Mouse (Mus musculus): ENCODE results near the gene Tbc1d14. TPM values are rescaled to one million over a fixed set of nuclear protein-coding genes. Genes with fewer than 3 reads are reported as not detected.

The Tbc1d14 gene
- polyA plus RNA-seq, 1 experiment from 2014 or later = 81.0 TPM

DNA sequence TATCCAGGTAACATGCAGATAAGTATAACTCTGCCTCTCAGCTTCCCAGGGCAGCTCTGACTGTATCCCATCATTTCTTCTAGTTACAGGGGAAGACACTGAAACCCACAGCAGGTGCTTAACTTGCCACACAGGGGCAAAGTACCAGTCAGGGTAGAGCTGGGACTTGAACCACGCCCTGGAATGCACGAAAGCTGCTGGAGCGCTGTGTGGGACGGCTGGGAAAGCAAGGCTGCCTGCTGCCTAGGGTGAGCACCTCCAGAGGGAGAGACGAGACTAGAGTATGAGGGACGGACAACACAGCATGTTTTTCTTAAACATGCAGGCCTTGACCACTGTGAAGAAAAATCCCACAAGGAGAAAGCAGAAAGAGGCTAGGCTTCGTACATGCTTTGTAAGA, 87.8 kb downstream of the Tbc1d14 start:
- 93% methylated on average over 7 of the region's 7 CpGs for WGBS

GRCm38 (mm10) chr5:36494709-36495108, 98.4 kb downstream of the Tbc1d14 start:
- Histone ChIP-seq H3K4me1 (ENCODE audit: control insufficient read depth, insufficient read depth, low read length) (no peaks in the 10 kb centered on the region), H3K4me3 (replicated peaks; ENCODE audit: low read depth, low read length) (no peak overlapping the region), H3K4me2 (ENCODE audit: low read length) (no peak overlapping the region), H3K9me3 (ENCODE audit: control insufficient read depth, low read length) (no peaks in the 10 kb centered on the region), H3K36me3 (ENCODE audit: control insufficient read depth, insufficient read depth, low read length) (peaks cover 73% of the 10 kb centered on the region), H3K27ac (replicated peaks; ENCODE audit: low read depth, low read length) (no peak overlapping the region), H3K27me3 (ENCODE audit: control insufficient read depth, insufficient read depth, low read length) (no peaks in the 10 kb centered on the region), H3K9ac (replicated peaks; ENCODE audit: low read length) (no peak overlapping the region)
- 95% methylated on average over 9 of the region's 9 CpGs for WGBS
- DNase-seq (no peak), ATAC-seq (ENCODE audit: low FRiP score, low TSS enrichment) (no peak)

More for the DNA sequence above, 87.8 kb downstream of the Tbc1d14 start:
- no peaks in the 10 kb centered on the region for H3K4me1 ChIP-seq (ENCODE audit: control insufficient read depth, insufficient read depth, low read length)
- H3K27me3 ChIP-seq (ENCODE audit: control insufficient read depth, insufficient read depth, low read length) = no peaks in the 10 kb centered on the region
- no peak overlapping the region for H3K9ac ChIP-seq (replicated peaks; ENCODE audit: low read length)
- H3K4me3 ChIP-seq (replicated peaks; ENCODE audit: low read depth, low read length) = no peak overlapping the region
- H3K9me3 ChIP-seq (ENCODE audit: control insufficient read depth, low read length) = no peaks in the 10 kb centered on the region
- ATAC-seq (ENCODE audit: low FRiP score, low TSS enrichment) = no peak
- no peak overlapping the region for H3K27ac ChIP-seq (replicated peaks; ENCODE audit: low read depth, low read length)
- H3K4me2 ChIP-seq (ENCODE audit: low read length) = no peak overlapping the region
- DNase-seq = no peak
- peaks cover 91% of the 10 kb centered on the region for H3K36me3 ChIP-seq (ENCODE audit: control insufficient read depth, insufficient read depth, low read length)

DNA sequence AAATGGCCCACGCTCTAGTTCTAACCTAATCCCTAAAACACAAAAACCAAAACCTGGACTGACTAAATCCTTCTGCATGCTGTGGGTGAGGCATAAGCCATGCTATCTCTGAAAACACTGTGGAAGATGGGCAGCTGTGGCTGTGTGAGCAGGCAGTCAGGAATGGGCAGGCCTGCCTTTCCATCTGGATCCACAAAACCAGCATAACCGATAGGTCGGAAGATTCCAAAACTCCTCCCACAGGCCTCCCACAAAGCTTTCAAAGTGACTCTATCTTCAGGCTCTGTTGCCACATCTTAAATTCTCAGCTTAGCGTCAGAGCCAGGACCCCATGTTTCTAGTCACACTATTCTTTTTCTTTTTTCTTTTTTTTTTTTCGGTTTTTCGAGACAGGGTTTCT, 99.2 kb downstream of the Tbc1d14 start:
- 93% methylated on average over 6 of the region's 6 CpGs for whole genome bisulfite sequencing
- H3K4me3 ChIP-seq (replicated peaks; ENCODE audit: low read depth, low read length) = no peak overlapping the region
- no peak overlapping the region for H3K4me2 ChIP-seq (ENCODE audit: low read length)
- ATAC-seq (ENCODE audit: low FRiP score, low TSS enrichment) (no peak), DNase-seq (no peak)
- peaks cover 69% of the 10 kb centered on the region for H3K36me3 ChIP-seq (ENCODE audit: control insufficient read depth, insufficient read depth, low read length)
- H3K9me3 ChIP-seq (ENCODE audit: control insufficient read depth, low read length) = no peaks in the 10 kb centered on the region
- no peak overlapping the region for H3K9ac ChIP-seq (replicated peaks; ENCODE audit: low read length)
- no peak overlapping the region for H3K27ac ChIP-seq (replicated peaks; ENCODE audit: low read depth, low read length)
- H3K4me1 ChIP-seq (ENCODE audit: control insufficient read depth, insufficient read depth, low read length) = no peaks in the 10 kb centered on the region
- H3K27me3 ChIP-seq (ENCODE audit: control insufficient read depth, insufficient read depth, low read length) = no peaks in the 10 kb centered on the region

- Histone ChIP-seq H3K9ac (replicated peaks; ENCODE audit: low read length) (no peak overlapping the region), H3K4me3 (replicated peaks; ENCODE audit: low read depth, low read length) (no peak overlapping the region), H3K36me3 (ENCODE audit: control insufficient read depth, insufficient read depth, low read length) (peaks cover 34% of the 10 kb centered on the region), H3K27me3 (ENCODE audit: control insufficient read depth, insufficient read depth, low read length) (no peaks in the 10 kb centered on the region), H3K9me3 (ENCODE audit: control insufficient read depth, low read length) (no peaks in the 10 kb centered on the region), H3K4me1 (ENCODE audit: control insufficient read depth, insufficient read depth, low read length) (peaks cover 6% of the 10 kb centered on the region), H3K27ac (replicated peaks; ENCODE audit: low read depth, low read length) (no peak overlapping the region), H3K4me2 (ENCODE audit: low read length) (no peak overlapping the region)
- DNase-seq (peak; percentile 75), ATAC-seq (ENCODE audit: low FRiP score, low TSS enrichment) (no peak)
- WGBS = 56% methylated on average over 2 of the region's 2 CpGs
Measured at GRCm38 (mm10) chr5:36489225-36489624, 103.9 kb downstream of the Tbc1d14 start.

DNA sequence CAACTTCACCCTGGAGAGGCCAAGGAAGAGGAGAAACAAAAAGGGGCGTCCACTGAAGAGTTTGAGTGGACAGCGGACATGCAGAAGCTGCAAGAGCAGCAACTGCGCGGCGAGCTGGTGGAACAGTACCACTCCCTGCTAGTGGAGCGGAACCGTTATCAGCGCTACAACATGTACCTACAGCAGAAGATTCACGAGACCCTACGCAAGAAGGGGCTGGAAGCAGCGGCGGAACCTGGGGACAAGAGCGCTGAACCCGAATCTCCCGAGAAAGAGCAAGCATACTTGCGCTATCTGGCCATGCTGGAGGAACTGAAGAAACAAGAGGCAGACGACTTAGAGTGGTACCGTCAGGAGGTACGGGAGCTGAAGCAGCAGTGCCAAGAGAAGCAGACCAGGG, 107.8 kb downstream of the Tbc1d14 start:
- Histone ChIP-seq H3K9me3 (ENCODE audit: control insufficient read depth, low read length) (no peaks in the 10 kb centered on the region), H3K36me3 (ENCODE audit: control insufficient read depth, insufficient read depth, low read length) (no peaks in the 10 kb centered on the region; the same call in 1 of the 2 replicates), H3K4me3 (replicated peaks; ENCODE audit: low read depth, low read length) (peak overlapping the region; percentile 63), H3K27ac (replicated peaks; ENCODE audit: low read depth, low read length) (no peak overlapping the region), H3K9ac (replicated peaks; ENCODE audit: low read length) (no peak overlapping the region), H3K27me3 (ENCODE audit: control insufficient read depth, insufficient read depth, low read length) (no peaks in the 10 kb centered on the region), H3K4me2 (ENCODE audit: low read length) (peak overlapping the region; percentile 96), H3K4me1 (ENCODE audit: control insufficient read depth, insufficient read depth, low read length) (peaks cover 26% of the 10 kb centered on the region)
- 45% methylated on average over 19 of the region's 19 CpGs for WGBS
- DNase-seq (no peak), ATAC-seq (ENCODE audit: low FRiP score, low TSS enrichment) (no peak)

GRCm38 (mm10) chr5:36484171-36484990, 108.7 kb downstream of the Tbc1d14 start, which contains the start of the genes Tada2b and Ccdc96:
TSS of gene Tada2b (minus strand) at chr5:36484285.
TSS of gene Ccdc96 (plus strand) at chr5:36484588.
- peaks cover 29% of the 10 kb centered on the region for H3K4me1 ChIP-seq (ENCODE audit: control insufficient read depth, insufficient read depth, low read length)
- peak within 1 kb of the TSS; percentile 91 for H3K4me3 ChIP-seq (replicated peaks; ENCODE audit: low read depth, low read length)
- under 1% methylated on average over 97 of the region's 97 CpGs for WGBS
- peak within 1 kb of the TSS; percentile 83 for H3K27ac ChIP-seq (replicated peaks; ENCODE audit: low read depth, low read length)
- no peaks in the 10 kb centered on the region; the same call in 1 of the 2 replicates for H3K36me3 ChIP-seq (ENCODE audit: control insufficient read depth, insufficient read depth, low read length)
- H3K4me2 ChIP-seq (ENCODE audit: low read length) = peak within 1 kb of the TSS; percentile 96
- peak within 1 kb of the TSS; percentile 86 for H3K9ac ChIP-seq (replicated peaks; ENCODE audit: low read length)
- ATAC-seq (ENCODE audit: low FRiP score, low TSS enrichment) = peak; percentile 99
- H3K27me3 ChIP-seq (ENCODE audit: control insufficient read depth, insufficient read depth, low read length) = no peaks in the 10 kb centered on the region
- peak; percentile 100 for DNase-seq
- no peaks in the 10 kb centered on the region for H3K9me3 ChIP-seq (ENCODE audit: control insufficient read depth, low read length)

DNA sequence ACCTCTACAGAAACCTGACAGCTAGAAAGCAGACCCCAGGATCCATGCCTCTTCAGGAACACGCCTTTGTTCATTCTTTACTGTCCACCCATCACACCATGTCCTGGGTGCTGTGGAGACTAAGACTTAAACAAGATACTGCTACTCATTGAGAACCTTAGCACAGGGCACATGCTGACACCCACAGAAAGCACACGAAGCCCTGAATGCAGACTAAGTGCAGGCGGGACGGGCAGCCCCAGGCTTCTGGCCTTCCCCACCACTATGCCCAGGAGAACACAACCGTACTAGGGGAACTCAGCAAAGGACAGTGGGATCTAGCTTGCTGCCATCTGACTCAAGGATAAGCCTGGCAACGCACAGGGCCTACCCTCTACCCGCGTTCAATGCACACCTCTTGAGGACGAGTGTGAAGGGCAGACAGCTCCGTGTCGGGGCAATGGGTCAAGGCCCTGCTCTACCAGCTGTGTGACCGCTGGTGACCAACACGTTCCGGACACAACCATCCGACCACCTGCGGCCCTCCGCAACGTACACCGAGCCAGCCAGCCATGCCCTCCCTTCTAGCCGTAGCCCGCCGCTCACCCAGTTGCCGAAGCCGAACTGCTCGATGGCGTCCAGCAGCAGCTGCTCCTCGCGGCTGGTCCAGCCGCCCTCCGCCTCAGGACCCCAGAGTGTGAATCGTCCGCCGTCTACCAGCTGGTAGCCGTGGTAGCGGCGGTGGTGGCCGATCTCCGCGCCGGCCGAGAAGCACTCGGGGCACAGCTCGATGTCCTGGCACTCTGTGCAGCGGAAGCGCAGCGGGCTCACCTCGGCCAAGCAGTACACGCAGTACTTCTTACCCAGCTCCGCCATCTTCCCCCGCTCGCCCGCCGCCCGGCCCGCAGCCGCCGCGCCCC, 109.6 kb downstream of the Tbc1d14 start:
- H3K4me1 ChIP-seq (ENCODE audit: control insufficient read depth, insufficient read depth, low read length) = peaks cover 30% of the 10 kb centered on the region
- no peak for DNase-seq
- H3K4me2 ChIP-seq (ENCODE audit: low read length) = peak overlapping the region; percentile 94
- under 1% methylated on average over 58 of the region's 58 CpGs for WGBS
- H3K9ac ChIP-seq (replicated peaks; ENCODE audit: low read length) = peak overlapping the region; percentile 86
- H3K4me3 ChIP-seq (replicated peaks; ENCODE audit: low read depth, low read length) = peak overlapping the region; percentile 91
- peak; percentile 55 for ATAC-seq (ENCODE audit: low FRiP score, low TSS enrichment)
- no peaks in the 10 kb centered on the region for H3K27me3 ChIP-seq (ENCODE audit: control insufficient read depth, insufficient read depth, low read length)
- H3K27ac ChIP-seq (replicated peaks; ENCODE audit: low read depth, low read length) = peak overlapping the region; percentile 83
- no peaks in the 10 kb centered on the region for H3K9me3 ChIP-seq (ENCODE audit: control insufficient read depth, low read length)
- no peaks in the 10 kb centered on the region; the same call in 1 of the 2 replicates for H3K36me3 ChIP-seq (ENCODE audit: control insufficient read depth, insufficient read depth, low read length)

- no peaks in the 10 kb centered on the region for H3K9me3 ChIP-seq (ENCODE audit: control insufficient read depth, low read length)
- DNase-seq = no peak
- no peaks in the 10 kb centered on the region for H3K27me3 ChIP-seq (ENCODE audit: control insufficient read depth, insufficient read depth, low read length)
- peaks cover 7% of the 10 kb centered on the region; the same call in 1 of the 2 replicates for H3K36me3 ChIP-seq (ENCODE audit: control insufficient read depth, insufficient read depth, low read length)
- 64% methylated on average over 1 of the region's 1 CpGs for WGBS
- H3K4me2 ChIP-seq (ENCODE audit: low read length) = no peak overlapping the region
- no peak for ATAC-seq (ENCODE audit: low FRiP score, low TSS enrichment)
- H3K4me3 ChIP-seq (replicated peaks; ENCODE audit: low read depth, low read length) = no peak overlapping the region
- H3K4me1 ChIP-seq (ENCODE audit: control insufficient read depth, insufficient read depth, low read length) = peaks cover 30% of the 10 kb centered on the region
- no peak overlapping the region; the same call in 1 of the 2 replicates for H3K9ac ChIP-seq (replicated peaks; ENCODE audit: low read length)
- H3K27ac ChIP-seq (replicated peaks; ENCODE audit: low read depth, low read length) = no peak overlapping the region
Measured at GRCm38 (mm10) chr5:36481114-36481513, 112.0 kb downstream of the Tbc1d14 start.

Data from midbrain, embryonic 14.5 days (tissue).